Mouse (Mus musculus): ENCODE data around the gene Dnaja2.

DNA sequence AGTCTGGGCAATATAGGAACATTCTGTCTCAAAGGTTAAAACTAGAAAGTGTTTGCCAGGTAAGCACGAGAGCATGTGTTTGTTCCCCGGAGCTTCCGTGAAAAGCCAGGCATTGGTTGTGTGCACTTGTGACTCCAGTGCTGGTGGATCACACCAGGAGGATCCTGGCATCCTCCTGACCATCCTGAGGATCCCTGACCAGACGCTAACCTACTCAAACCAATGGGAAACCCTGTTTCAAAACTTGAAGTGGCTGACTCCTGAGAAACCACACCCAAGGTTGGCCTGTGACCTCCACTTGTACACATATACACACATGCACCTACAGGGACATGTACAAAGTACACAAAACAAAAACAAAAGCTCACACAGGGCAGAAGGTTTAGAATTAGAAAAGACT lies 58.4 kb downstream of the Dnaja2 start:
- TF ChIP-seq POLR2A (IDR thresholded peaks at IDR 0.05; ENCODE audit: borderline replicate concordance, extremely low read depth, low read depth, low read length) (no peak), CTCF (IDR thresholded peaks at IDR 0.05; ENCODE audit: insufficient read depth, low read length) (no peak)
